Mouse (Mus musculus) embryonic facial prominence, embryonic 15.5 days (tissue): ENCODE results near the gene Treml2. TPM values are rescaled to one million over a fixed set of nuclear protein-coding genes. Genes with fewer than 3 reads are reported as not detected.

Source experiments
- ATAC-seq: fragments of 200-750 bp; cut with Nextera tagmentation; 2 replicates; pipeline ENCODE4 v1.8.0; 2017; ENCODE audit warnings: low read depth, moderate TSS enrichment; ENCODE audit not compliant: insufficient number of reproducible peaks, low FRiP score, low TSS enrichment
- H3K27ac ChIP-seq: fragments of 300-500 bp; sonication (generic); replicated peaks from 2 replicates; pipeline ENCODE4 v1.5.1; 2015; ENCODE audit warnings: mild to moderate bottlenecking, inconsistent platforms
- H3K27me3 ChIP-seq: fragments of 300-500 bp; sonication (generic); 2 replicates; pipeline ENCODE4 v1.6.1; 2015; ENCODE audit warnings: inconsistent platforms
- H3K36me3 ChIP-seq: fragments of 300-500 bp; sonication (generic); 2 replicates; pipeline ENCODE4 v1.6.1; 2015; ENCODE audit warnings: mild to moderate bottlenecking, inconsistent platforms
- H3K4me1 ChIP-seq: fragments of 300-500 bp; sonication (generic); 2 replicates; pipeline ENCODE4 v1.6.1; 2015; ENCODE audit warnings: inconsistent platforms
- H3K4me2 ChIP-seq: fragments of 300-500 bp; sonication (generic); replicated peaks from 2 replicates; pipeline ENCODE4 v1.6.1; 2015; ENCODE audit warnings: mild to moderate bottlenecking, inconsistent platforms
- H3K4me3 ChIP-seq: fragments of 300-500 bp; sonication (generic); replicated peaks from 2 replicates; pipeline ENCODE4 v1.5.1; 2015; ENCODE audit warnings: mild to moderate bottlenecking, inconsistent platforms
- H3K9ac ChIP-seq: fragments of 300-500 bp; sonication (generic); 2 replicates; pipeline ENCODE4 v1.6.1; 2015; ENCODE audit warnings: inconsistent platforms
- H3K9me3 ChIP-seq: fragments of 300-500 bp; sonication (generic); replicated peaks from 2 replicates; pipeline ENCODE4 v1.6.1; 2016; ENCODE audit warnings: inconsistent platforms
- WGBS: fragments of 180-500 bp; shearing (Covaris S2); methylation state at CpG from one replicate; pipeline ENCODE4 v1.1.7; 2015; 5-methylcytosine and 5-hydroxymethylcytosine counted together
- polyA plus RNA-seq: library from polyadenylated mRNA; unstranded; fragments of >200 nt; fragmentation: Nextera tagmentation; extraction: Ambion mirVana; gene quantifications from 2 replicates; pipeline ENCODE4 v1.2.1, GENCODE M21; 2015

The Treml2 gene
- polyA plus RNA-seq, 1 experiment from 2014 or later: 0.13 TPM

DNA sequence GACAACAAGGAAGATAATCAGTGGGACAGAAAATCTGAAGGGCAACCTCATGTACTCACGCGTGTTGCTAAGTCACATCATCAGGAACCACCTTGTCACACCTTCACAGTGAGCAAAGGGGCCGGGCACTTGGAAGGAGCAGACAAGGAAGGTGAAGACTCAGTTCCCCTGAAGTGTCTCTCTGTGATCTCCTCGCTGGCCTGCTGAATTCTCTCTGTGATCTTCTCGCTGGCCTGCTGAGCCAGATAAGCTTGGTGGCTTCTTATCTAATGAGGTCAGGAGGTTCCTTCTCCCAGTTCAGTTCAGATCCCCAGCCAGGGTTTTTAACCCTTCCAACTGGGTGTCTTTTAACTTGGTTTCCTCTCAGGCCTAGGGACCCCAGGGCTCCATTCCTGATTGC lies 27.1 kb upstream of the Treml2 start:
- Histone ChIP-seq H3K27ac (no peak overlapping the region), H3K36me3 (no peaks in the 10 kb centered on the region), H3K9me3 (no peaks in the 10 kb centered on the region), H3K4me1 (no peaks in the 10 kb centered on the region), H3K4me3 (no peak overlapping the region), H3K4me2 (no peak overlapping the region), H3K9ac (no peak overlapping the region), H3K27me3 (no peaks in the 10 kb centered on the region)
- ATAC-seq: no peak
- 79% methylated on average over 5 of the region's 5 CpGs for WGBS

DNA sequence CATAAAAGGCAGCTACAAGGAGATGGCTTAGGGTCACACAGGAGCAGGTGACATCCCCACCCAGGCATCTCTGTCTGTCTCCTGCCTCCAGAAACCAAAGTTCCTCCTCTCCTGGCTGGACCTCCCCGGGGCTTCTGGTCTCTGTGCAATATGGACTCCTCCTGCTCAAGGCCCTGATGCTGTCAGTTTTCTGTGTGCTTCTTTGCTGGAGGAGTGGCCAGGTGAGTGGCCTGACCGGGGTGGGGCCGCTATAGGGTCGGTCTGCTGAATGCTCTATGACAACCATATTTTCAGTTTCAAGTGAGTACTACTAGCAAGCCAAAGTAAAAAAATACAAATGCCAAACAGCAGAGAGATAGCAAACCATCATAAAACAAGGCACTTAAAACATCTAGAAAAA lies 26.7 kb upstream of the Treml2 start:
- Histone ChIP-seq H3K9me3 (no peaks in the 10 kb centered on the region), H3K4me2 (no peak overlapping the region), H3K4me3 (no peak overlapping the region), H3K36me3 (no peaks in the 10 kb centered on the region), H3K27me3 (no peaks in the 10 kb centered on the region), H3K4me1 (no peaks in the 10 kb centered on the region), H3K9ac (no peak overlapping the region), H3K27ac (no peak overlapping the region)
- 88% methylated on average over 4 of the region's 4 CpGs for WGBS
- no peak for ATAC-seq

DNA sequence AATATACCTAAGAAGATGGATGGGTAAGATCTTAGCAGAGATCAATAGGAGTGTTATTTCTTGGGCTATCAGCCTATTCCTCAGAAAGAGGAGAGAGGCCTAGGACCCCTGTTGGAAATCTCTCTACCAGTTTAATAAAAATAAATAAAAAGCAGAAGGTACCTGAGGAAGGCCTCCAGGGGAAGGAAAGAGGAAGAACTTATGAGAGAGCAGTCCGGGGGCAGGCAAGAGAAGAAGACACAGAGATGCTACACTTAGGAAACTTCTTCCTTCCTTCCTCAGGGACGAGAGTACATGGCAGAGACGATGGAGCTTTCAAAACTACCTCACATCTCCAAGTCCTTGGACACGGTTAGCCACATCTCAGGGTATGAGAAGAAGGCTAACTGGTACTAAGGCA lies 25.2 kb upstream of the Treml2 start:
- no peaks in the 10 kb centered on the region for H3K4me1 ChIP-seq
- H3K4me2 ChIP-seq: no peak overlapping the region
- no peak for ATAC-seq
- 80% methylated on average over 4 of the region's 4 CpGs for WGBS
- no peaks in the 10 kb centered on the region for H3K9me3 ChIP-seq
- no peak overlapping the region for H3K4me3 ChIP-seq
- no peaks in the 10 kb centered on the region for H3K36me3 ChIP-seq
- no peak overlapping the region for H3K27ac ChIP-seq
- no peak overlapping the region for H3K9ac ChIP-seq
- no peaks in the 10 kb centered on the region for H3K27me3 ChIP-seq

GRCm38 (mm10) chr17:48274885-48275284 lies 24.4 kb upstream of the Treml2 start:
- no peak for ATAC-seq
- WGBS: 29% methylated on average over 6 of the region's 6 CpGs

DNA sequence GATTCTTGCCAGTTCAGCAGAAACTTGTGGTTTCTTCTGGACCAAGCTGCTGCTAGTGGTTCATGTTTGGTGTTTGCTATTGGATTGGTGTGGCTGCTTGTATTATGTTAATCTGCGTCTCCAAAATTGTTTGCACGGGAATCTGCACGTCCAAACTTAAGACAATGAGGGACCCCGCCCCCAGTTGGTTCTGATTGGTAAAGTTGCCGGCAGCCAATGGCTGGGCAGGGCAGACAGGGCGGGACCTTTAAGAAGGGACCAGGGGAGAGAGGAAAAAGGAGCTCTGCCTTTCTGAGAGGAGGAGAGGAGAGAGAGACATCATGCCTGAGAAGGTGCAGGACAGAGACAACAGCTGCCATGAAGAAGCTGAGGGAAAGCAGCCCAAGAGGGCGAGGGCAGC lies 23.6 kb upstream of the Treml2 start:
- H3K4me2 ChIP-seq: no peak overlapping the region

More at GRCm38 (mm10) chr17:48274885-48275284, 24.4 kb upstream of the Treml2 start:
- no peaks in the 10 kb centered on the region for H3K27me3 ChIP-seq
- no peak overlapping the region for H3K4me2 ChIP-seq
- H3K4me1 ChIP-seq: no peaks in the 10 kb centered on the region
- no peak overlapping the region for H3K27ac ChIP-seq
- no peak overlapping the region for H3K9ac ChIP-seq
- no peaks in the 10 kb centered on the region for H3K9me3 ChIP-seq
- no peak overlapping the region for H3K4me3 ChIP-seq
- no peaks in the 10 kb centered on the region for H3K36me3 ChIP-seq

GRCm38 (mm10) chr17:48278381-48278780 lies 20.9 kb upstream of the Treml2 start:
- H3K9ac ChIP-seq: no peak overlapping the region

More for the DNA sequence above, 23.6 kb upstream of the Treml2 start:
- Histone ChIP-seq H3K27ac (no peak overlapping the region), H3K27me3 (no peaks in the 10 kb centered on the region), H3K9ac (no peak overlapping the region), H3K36me3 (no peaks in the 10 kb centered on the region), H3K4me1 (0 out of 2 replicates have a peak, but pooled peaks cover under 1% of the 10 kb centered on the region), H3K4me3 (no peak overlapping the region), H3K9me3 (no peaks in the 10 kb centered on the region)
- 57% methylated on average over 7 of the region's 7 CpGs for WGBS
- ATAC-seq: no peak

GRCm38 (mm10) chr17:48279002-48279401 lies 20.3 kb upstream of the Treml2 start:
- H3K9me3 ChIP-seq: no peaks in the 10 kb centered on the region
- no peak overlapping the region for H3K4me3 ChIP-seq
- no peaks in the 10 kb centered on the region for H3K36me3 ChIP-seq
- H3K9ac ChIP-seq: no peak overlapping the region
- ATAC-seq: no peak
- H3K27ac ChIP-seq: no peak overlapping the region
- H3K27me3 ChIP-seq: no peaks in the 10 kb centered on the region
- 77% methylated on average over 4 of the region's 4 CpGs for WGBS
- H3K4me1 ChIP-seq: peaks cover 8% of the 10 kb centered on the region; the same call in 1 of the 2 replicates
- H3K4me2 ChIP-seq: no peak overlapping the region

More at GRCm38 (mm10) chr17:48278381-48278780, 20.9 kb upstream of the Treml2 start:
- no peaks in the 10 kb centered on the region for H3K9me3 ChIP-seq
- H3K4me1 ChIP-seq: peaks cover 8% of the 10 kb centered on the region; the same call in 1 of the 2 replicates
- no peak for ATAC-seq
- H3K36me3 ChIP-seq: no peaks in the 10 kb centered on the region
- no peaks in the 10 kb centered on the region for H3K27me3 ChIP-seq
- no peak overlapping the region for H3K4me2 ChIP-seq
- H3K27ac ChIP-seq: no peak overlapping the region
- no peak overlapping the region for H3K4me3 ChIP-seq

DNA sequence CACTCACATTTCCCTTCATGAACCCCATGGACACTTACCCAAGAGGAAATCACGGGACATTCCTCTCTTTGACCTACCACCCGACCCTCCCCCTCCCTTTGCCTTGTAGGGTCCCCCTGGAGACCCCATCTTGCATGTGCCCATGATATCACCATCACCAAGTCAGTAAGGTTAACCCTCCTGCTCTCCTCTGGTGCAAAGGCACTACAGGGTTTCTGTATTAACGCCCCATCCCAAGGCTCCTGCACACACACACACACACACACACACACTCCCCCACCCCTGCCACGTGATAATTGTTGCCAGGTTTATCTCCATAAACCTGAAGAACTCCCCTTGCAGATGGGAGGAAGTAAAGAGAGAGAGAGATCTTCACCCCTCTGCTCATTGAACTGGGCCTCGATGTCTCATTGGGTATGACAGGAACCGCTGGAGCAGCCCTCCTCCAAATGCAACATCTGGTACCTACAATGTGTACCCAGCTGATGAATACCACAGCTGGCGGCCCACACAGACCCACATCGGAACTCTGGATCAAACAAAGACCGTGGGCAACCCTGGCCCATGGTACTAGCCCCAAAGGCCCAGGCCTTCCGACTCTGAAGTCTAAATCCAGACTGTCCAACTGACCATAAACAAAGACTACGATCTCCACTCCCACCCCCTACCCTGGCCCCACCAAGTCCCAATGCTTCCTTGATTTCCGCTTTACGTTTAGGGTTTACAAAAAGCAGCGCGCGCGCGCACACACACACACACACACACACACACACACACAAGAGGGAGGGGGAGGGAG lies 18.2 kb upstream of the Treml2 start:
- ATAC-seq: peak; percentile 51
- Histone ChIP-seq H3K9me3 (no peaks in the 10 kb centered on the region), H3K4me3 (peak overlapping the region; percentile 35), H3K27ac (0 out of 2 replicates have a peak overlapping the region, but pooled peaks have one; percentile 3), H3K27me3 (no peaks in the 10 kb centered on the region), H3K4me2 (peak overlapping the region; percentile 48), H3K9ac (no peak overlapping the region), H3K4me1 (peaks cover 8% of the 10 kb centered on the region; the same call in 1 of the 2 replicates), H3K36me3 (no peaks in the 10 kb centered on the region)
- 21% methylated on average over 18 of the region's 18 CpGs for WGBS

GRCm38 (mm10) chr17:48281739-48282085 lies 17.6 kb upstream of the Treml2 start:
- no peaks in the 10 kb centered on the region for H3K27me3 ChIP-seq
- peaks cover 8% of the 10 kb centered on the region; the same call in 1 of the 2 replicates for H3K4me1 ChIP-seq
- WGBS: 1% methylated on average over 3 of the region's 3 CpGs
- ATAC-seq: no peak
- H3K4me3 ChIP-seq: peak overlapping the region; percentile 35
- no peaks in the 10 kb centered on the region for H3K9me3 ChIP-seq
- no peak overlapping the region for H3K27ac ChIP-seq
- H3K4me2 ChIP-seq: peak overlapping the region; percentile 48
- H3K36me3 ChIP-seq: no peaks in the 10 kb centered on the region
- H3K9ac ChIP-seq: no peak overlapping the region

DNA sequence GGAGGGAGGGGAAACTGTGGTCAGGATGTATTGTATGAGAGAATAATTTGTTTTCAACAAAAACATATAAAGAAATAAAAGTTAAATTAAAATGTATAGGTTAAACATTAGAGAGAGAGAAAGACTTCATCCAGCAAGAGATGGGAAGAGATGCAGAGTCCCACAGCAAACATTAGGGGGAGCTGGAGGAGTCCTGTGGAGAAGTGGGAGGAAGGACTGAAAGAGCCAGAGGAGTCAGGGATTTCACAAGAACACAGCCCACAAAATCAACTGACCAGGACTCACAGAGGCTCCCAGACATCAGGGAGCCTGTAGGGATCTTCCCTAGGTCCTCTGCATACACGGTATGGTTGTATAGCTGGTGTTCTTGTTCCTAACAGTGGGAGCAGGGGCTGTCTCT lies 12.5 kb upstream of the Treml2 start:
- no peak overlapping the region for H3K4me2 ChIP-seq
- no peaks in the 10 kb centered on the region for H3K9me3 ChIP-seq
- H3K9ac ChIP-seq: no peak overlapping the region
- WGBS: 59% methylated on average over 1 of the region's 1 CpGs
- H3K36me3 ChIP-seq: no peaks in the 10 kb centered on the region
- H3K27me3 ChIP-seq: no peaks in the 10 kb centered on the region
- H3K4me1 ChIP-seq: no peaks in the 10 kb centered on the region
- no peak for ATAC-seq
- H3K27ac ChIP-seq: no peak overlapping the region
- no peak overlapping the region for H3K4me3 ChIP-seq

- Histone ChIP-seq H3K27me3 (no peaks in the 10 kb centered on the region), H3K9ac (no peak overlapping the region), H3K4me3 (no peak overlapping the region), H3K27ac (no peak overlapping the region), H3K4me2 (no peak overlapping the region), H3K9me3 (no peaks in the 10 kb centered on the region), H3K36me3 (no peaks in the 10 kb centered on the region), H3K4me1 (no peaks in the 10 kb centered on the region)
- ATAC-seq: no peak
- WGBS: 60% methylated on average over 2 of the region's 2 CpGs
Measured at GRCm38 (mm10) chr17:48287276-48287675, 12.0 kb upstream of the Treml2 start.
